Mouse (Mus musculus): ENCODE measurements around the gene Plk1. TPM values are rescaled to one million over a fixed set of nuclear protein-coding genes. Genes with fewer than 3 reads are reported as not detected.

Gene Plk1
- 2.5 to 5.0 TPM (median 4.5 TPM) in 4 replicates for total RNA-seq (2023; ENCODE audit: inconsistent age)

DNA sequence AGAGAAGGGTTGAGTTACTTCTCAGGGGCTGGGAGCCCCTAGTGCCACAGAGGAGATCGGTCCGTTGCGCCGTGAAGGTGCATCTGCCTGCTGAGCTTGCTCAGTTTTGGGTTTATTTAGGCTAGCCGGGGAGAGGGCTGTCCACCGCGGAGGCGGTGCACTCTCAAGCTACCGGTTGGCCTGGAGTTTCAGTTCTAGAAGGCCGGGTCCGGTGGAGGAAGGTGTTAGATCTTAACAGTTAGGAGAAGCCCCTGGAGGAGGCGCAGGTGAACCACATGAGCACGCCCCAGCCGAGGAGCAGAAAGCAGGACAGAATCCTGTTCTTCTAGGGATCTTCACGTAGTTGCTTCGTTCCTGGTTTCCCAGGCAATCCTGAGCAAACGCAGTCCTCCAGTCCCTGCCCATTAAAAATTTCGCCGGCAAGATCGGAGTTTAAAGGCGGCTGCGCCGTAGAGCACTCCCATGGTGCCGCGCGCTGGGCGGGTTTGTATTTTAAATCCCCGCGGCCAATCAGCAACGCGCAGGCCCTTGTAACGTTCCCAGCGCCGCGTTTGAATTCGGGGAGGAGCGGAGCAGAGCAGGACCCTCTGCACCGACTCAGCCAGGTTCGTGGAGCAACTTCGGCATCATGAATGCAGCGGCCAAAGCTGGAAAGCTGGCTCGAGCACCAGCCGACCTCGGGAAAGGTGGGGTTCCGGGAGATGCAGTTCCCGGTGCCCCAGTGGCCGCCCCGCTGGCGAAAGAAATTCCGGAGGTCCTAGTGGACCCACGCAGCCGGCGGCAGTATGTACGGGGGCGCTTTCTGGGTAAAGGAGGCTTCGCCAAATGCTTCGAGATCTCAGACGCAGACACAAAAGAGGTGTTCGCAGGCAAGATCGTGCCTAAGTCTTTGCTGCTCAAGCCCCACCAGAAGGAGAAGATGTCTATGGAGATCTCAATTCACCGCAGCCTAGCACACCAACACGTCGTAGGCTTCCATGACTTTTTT, at the start of gene Plk1:
TSS of gene Plk1 (plus strand) at position 525 of the 988 bp plus-strand sequence.

DNA sequence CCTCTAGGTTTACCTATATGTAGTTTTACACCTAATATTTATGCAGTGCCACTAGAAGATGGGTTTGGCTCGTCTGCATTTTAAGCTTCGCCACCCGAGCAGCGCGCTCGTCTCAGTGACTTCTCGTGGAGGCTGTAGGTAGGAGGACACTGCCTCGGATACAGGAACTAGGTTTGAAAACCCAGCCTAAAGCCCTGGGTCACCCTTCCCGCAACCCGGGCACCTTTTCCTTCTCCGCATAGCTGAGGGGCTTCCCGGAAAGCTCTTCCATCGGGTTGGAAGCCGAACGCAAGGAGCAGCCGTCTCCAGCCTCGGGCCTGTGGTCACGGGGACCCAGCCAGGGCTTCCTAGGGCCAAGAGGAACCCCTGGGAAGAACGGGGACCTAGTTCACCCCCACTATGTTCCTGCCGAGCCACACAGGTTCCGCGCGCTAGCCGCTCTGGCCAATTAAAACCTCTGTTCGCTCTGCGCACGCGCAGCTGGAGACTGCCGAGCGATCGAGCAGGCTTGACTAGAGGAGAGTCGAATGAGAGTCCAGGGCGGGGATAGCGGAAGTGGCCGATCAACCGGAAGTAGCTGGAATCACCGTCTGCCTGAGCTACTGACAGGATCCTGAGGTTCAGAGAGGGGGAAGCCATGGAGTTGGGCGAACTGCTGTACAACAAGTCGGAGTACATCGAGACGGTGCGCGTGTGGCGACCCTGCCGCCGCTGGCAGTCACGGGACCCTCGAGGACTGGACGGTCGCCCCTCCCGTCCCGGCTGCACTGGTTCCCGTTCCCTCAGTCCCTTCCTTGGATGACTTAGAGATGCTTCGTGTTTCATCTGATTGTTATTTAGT, 26.5 kb upstream of the Plk1 start, which contains the start of the genes Palb2 and Dctn5:
TSS of gene Palb2 (minus strand) at position 489 of the 841 bp plus-strand sequence.
TSS of gene Dctn5 (plus strand) at position 545 of the 841 bp plus-strand sequence.

GRCm38 (mm10) chr7:122186043-122186442, 26.8 kb downstream of the Plk1 start, which contains the start of gene Ern2:
TSS of gene Ern2 (minus strand) at chr7:122186207.

GRCm38 (mm10) chr7:122219315-122219801, 60.1 kb downstream of the Plk1 start, which contains the start of gene Chp2:
TSS of gene Chp2 (plus strand) at chr7:122219496.

Other genes starting within 250 kb of the Plk1 start
- 13.3 to 15.6 TPM (median 13.9 TPM) in 4 replicates for gene Cog7, start 177.7 kb upstream of the Plk1 start, total RNA-seq (2023; ENCODE audit: inconsistent age)
- gene Gga2, start 138.2 kb upstream of the Plk1 start, total RNA-seq (2023; ENCODE audit: inconsistent age): 316 to 339 TPM (median 335 TPM) in 4 replicates
- 33.3 to 51.8 TPM (median 41.8 TPM) in 4 replicates for gene Ubfd1, start 92.3 kb upstream of the Plk1 start, total RNA-seq (2023; ENCODE audit: inconsistent age)
- gene Ears2, start 92.2 kb upstream of the Plk1 start, total RNA-seq (2023; ENCODE audit: inconsistent age): 15.1 to 19.3 TPM (median 17.2 TPM) in 4 replicates
- gene Ndufab1, start 57.6 kb upstream of the Plk1 start, total RNA-seq (2023; ENCODE audit: inconsistent age): 58.9 to 75.4 TPM (median 69.5 TPM) in 4 replicates
- gene Palb2, start 26.5 kb upstream of the Plk1 start, total RNA-seq (2023; ENCODE audit: inconsistent age): 5.6 to 6.9 TPM (median 6.3 TPM) in 4 replicates
- gene Dctn5, start 26.4 kb upstream of the Plk1 start, total RNA-seq (2023; ENCODE audit: inconsistent age): 71.1 to 87.4 TPM (median 78.2 TPM) in 4 replicates
- not detected in 4 replicates for gene Ern2, start 26.8 kb downstream of the Plk1 start, total RNA-seq (2023; ENCODE audit: inconsistent age)
- gene Chp2, start 60.1 kb downstream of the Plk1 start, total RNA-seq (2023; ENCODE audit: inconsistent age): 0.61 to 0.75 TPM (median 0.66 TPM) in 3 of 4 replicates, not detected in the other
- 496 to 537 TPM (median 524 TPM) in 4 replicates for gene Prkcb, start 129.3 kb downstream of the Plk1 start, total RNA-seq (2023; ENCODE audit: inconsistent age)